Mouse (Mus musculus): Measurements from ENCODE around the gene Plrg1.

The Plrg1 gene

DNA sequence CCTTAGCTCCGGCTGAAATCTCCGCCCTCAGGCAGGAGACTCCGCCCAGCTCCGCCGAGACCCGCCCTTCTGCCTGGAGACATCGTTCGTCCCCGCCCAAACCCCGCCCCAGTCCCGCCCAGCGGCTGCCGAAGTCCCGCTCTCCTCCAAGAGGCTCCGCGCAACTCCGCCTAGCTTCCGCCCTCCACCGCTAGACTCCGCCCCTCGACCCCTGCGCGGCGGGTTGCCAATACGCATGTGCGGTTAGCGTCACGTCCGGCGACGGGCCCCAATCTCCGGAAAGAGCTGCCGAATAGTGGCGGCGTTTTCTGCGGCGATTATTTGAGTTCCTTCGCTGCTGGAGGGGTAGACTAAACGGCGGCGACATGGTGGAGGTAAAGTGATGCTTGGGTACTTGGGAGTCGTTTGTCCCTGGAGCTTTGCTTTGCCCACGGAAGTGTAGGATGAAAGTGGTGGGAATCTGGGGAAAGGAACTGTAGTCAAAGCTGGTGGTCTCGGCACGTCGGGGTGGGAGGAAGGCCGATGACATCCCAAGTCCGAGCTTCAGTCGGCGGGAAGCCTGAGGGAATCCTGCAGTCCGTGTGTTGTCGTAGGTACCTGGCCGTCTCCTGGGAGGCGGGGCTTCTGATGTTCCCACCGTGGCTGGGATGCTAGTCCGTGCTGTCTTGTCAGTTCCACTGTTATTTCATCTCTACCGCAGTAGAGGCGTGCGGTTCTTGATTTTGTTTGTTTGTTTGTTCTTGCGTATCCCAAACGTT, at the start of gene Plrg1:
Gene Plrg1 (plus strand): TSS at position 242 of the 758 bp plus-strand sequence.
- DNase-seq (ENCODE audit: low spot score): peak; percentile 98

DNA sequence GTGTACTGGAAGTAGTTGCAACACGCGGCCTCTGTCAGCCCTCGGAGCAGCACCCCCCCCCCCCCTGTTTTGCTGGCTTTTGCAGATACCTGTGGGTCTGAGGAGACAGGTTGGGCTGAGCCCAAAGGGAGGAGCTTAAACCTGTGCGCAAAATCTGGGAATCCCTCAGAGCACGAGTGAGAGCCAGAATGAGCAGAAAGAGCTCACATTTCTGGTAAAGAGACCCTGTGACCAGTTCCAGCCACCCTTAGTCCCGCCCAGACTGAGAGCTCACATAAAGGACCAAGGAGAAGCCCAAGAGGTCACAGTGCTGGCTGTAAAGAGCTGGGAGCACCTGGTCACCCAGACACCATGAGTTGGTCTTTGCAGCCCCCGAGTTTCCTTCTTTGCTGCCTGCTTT, 47.8 kb upstream of the Plrg1 start, which contains the start of gene Fgg:
Gene Fgg (plus strand): TSS at position 168 of the 400 bp plus-strand sequence.
- no peak for DNase-seq (ENCODE audit: low spot score)

DNA sequence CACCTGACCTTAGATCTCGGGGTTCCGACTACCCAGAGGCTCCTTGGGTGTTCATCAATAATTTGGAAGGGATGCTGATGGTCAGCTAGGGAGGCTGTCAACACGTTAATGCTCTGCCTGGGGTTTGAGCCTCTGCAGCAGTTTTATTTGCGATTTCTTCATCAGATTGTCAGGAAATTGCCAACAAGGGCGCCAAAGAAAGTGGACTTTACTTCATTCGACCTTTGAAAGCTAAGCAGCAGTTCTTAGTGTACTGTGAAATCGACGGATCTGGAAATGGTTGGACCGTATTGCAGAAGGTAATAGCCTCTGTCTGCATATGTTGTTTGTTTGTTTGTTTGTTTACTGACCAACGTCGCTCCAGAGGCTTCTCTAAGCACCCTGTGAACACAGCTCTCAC, 45.0 kb upstream of the Plrg1 start:
- no peak for DNase-seq (ENCODE audit: low spot score)

DNA sequence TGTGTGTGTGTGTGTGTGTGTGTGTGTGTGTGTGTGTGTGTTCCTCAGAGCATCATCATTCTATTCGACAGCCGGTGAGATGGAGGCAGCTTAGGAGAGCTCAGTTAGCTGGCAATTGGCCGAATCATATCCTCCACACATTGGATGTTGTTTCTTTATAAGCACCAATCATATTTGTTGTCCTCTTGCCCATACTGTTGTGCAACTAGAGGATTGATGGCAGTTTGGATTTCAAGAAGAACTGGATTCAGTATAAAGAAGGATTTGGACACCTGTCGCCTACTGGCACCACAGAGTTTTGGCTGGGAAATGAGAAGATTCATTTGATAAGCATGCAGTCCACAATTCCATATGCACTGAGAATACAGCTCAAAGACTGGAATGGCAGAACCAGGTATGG, 44.2 kb upstream of the Plrg1 start:
- DNase-seq (ENCODE audit: low spot score): no peak

DNA sequence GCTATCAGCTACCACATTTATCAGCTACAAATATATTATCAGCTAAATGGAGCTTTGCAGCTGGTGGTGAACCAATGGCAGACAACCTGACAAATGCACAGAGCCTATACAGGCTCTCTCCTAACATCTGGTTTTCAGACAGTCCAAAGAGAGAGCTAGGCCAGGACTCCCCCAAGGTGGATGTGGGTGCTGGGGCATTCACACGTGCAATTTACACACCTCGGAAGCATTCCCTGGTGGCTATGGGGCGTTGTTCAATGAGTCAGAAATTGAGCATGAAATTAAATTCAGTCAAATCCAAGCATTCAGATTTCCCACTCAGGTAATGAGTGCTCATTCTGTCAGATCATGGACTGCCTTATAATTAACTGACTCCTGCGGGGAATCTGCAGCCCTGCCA, 43.8 kb upstream of the Plrg1 start:
- DNase-seq (ENCODE audit: low spot score): no peak

DNA sequence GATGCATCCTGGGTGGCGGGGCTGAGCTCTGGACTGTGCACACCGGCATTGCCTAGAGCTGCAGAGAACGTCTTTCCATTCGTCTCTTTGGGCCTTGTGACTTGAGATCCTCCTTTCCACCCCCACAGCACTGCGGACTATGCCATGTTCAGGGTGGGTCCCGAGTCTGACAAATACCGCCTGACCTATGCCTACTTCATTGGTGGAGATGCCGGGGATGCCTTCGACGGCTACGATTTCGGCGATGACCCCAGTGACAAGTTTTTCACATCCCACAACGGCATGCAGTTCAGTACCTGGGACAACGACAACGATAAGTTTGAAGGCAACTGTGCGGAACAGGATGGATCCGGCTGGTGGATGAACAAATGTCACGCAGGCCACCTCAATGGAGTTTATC, 42.7 kb upstream of the Plrg1 start:
- no peak for DNase-seq (ENCODE audit: low spot score)

DNA sequence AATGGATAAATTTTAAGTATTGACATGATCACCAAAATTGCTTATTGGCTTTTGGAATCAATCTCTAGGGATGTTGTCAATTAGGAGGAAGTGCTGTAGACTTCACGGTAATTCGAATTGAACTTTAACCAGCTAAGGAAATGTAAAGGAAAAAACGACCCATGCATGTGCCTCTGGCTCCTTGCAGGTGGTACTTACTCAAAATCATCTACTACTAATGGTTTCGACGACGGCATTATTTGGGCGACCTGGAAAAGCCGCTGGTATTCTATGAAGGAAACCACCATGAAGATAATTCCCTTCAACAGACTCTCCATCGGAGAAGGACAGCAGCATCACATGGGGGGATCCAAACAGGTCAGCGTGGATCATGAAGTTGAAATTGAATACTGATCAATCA, 41.4 kb upstream of the Plrg1 start:
- DNase-seq (ENCODE audit: low spot score): no peak

DNA sequence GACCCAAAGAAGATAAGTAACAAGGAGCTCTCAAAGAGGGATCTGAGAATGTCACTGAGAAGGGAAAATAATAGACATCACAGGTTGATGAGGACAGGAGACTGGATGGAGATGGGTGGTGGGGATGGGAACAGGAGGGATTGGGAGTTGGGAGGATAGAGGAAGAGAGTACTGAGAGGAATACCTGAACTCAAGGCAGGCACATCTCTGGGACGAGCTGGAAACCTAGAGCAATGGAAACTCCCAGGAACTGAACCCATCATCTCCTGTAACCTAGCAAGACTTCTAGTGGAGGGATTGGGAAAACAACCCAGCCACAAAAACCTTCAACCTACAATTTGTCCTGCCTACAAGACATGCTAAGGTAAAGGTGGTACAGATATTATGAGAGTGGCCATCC, 39.1 kb upstream of the Plrg1 start:
- no peak for DNase-seq (ENCODE audit: low spot score)

DNA sequence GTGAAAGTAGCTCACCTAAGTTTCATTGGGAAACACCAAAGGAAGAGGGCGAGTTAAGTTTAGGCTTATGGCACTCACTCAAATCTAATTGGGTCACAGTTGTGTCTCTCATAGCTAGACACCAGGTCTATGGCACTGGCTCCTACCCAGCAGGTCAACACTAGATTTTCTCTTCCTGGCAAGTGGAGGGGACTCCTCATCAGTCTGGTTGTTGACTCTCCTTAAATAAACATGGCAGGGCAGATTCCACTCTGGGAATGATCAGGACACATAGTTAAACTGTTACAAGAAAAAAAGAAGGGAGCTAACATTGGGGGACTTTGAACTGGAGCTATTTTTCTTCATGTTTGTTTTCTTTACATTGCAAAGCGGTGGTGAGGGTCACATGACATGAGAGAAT, 34.9 kb upstream of the Plrg1 start:
- DNase-seq (ENCODE audit: low spot score): no peak

DNA sequence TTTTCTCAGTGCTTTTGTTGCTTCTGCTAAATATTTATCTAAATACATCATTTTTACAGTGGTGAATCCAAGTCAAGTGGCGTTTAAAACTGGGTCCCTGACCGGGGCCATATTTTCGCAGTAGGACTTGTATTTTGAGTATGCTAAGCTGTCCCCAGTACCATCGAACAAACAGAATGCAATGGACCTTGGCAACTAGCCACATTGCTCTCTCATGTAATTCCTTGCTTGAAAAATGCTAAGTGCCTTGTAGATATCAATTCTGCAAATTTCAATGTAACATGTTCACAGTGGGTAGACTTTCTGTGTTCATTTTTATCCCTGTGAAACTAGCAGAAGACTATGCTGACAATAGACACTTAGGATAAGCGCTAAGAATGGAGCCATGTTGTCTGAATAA, 34.1 kb upstream of the Plrg1 start:
- no peak for DNase-seq (ENCODE audit: low spot score)

DNA sequence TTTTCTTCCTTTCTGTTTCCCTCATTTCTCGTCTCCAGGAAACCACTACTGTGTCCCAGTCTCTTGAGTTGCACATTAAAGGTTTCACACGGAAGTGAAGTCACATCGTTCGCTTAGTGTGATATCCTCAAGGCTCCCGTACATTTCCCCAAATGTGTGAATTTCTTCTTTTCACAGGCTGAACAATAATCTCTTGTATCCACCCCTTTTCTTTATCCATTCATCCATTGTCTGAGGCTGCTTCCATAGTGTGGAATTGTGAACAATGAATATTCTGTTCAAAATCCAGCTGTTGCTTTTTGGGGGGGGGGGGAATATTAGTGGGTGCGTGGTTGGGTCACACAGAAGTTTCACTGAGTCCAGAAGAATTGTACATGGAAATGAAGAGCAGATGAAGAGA, 30.3 kb upstream of the Plrg1 start:
- DNase-seq (ENCODE audit: low spot score): no peak

DNA sequence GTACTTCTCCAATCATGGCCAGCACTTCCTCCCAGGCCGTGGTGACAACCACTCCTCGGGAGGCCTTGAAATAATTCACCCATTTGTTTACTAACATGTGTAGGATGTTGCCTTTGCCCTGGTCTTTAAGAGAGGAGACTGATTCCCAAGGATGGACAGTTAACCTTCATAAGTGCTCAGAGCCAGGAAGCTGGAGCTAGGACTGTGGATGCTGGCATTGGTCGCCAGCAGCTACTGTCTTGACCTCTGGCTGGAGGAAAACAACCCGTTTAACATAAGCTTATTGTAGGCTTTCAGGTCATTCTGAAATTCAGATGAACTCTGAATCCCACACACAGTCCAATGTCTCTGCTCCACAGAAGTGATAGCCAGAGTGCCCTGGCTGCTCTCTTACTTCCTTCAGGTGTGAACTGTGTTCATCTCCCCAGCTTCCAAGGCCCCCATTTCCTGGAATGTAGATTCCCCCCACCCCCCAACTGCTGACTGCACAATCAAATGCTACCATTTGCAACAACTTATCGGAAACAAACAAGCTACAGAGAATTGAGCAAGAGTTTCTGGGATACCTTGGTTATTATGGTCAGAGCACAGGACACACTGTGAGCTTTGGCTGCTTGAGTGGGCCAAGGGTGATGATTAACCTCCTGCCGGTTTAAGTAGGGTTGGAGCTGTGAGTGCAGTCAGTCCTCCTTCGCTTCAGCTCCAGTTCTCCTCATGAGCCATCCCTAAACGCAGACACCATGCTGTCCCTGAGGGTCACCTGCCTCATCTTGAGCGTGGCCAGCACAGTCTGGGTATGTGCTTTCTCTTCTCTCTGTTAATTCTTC, 29.6 kb upstream of the Plrg1 start, which contains the start of gene Fga:
Gene Fga (plus strand): TSS at position 602 of the 827 bp plus-strand sequence.
- no peak for DNase-seq (ENCODE audit: low spot score)

DNA sequence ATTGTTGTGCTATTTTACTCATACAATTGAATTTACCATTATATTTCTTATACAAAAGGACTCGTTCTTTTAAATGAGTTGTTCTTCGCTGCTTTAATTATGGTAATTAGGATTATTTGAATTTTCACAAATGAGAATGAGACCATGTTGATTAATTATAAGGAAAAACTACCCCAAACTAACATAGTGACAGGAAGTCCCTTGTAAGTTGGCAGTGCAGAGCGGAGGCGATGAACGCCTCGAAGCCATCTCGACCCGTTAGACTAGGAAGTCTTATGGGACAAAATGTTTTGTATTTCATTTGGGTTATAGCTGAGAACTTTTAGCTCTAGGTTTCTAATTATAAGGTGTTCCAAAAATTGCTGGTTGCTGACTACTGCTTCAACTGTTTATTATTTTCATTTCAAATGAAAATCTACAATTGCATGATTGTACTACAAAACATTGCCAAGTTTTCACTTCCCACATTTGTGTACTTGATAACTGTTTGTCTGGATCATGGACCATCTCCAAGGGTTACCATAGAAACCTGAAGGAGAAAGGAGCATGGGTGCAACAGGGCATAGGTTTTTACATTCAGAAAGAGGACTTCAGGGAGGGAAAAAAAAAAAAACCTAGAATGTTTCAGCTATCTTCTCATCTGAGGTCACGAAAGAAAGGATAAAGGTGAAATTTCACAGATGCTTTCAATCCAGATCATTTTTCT, 27.6 kb upstream of the Plrg1 start:
- no peak for DNase-seq (ENCODE audit: low spot score)

DNA sequence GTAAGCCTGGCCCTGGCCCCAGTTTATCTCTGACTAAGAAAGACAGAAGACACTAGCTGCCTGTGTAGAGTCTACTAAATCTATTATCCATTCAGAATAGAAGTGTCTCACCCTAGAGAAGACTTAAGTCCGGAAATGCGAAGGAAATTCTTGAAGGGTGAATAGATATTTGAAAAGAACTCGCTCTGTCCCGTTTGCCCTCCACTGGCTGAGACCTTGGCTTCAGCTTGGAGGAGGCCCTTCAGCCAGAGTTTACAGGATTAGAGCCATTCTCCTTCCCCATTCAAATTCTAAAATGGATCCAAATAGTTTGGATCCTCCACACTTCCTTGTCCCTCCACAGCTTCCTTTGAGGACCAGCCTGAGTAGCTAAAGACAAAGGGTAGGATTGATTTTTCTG, 25.0 kb upstream of the Plrg1 start:
- no peak for DNase-seq (ENCODE audit: low spot score)

DNA sequence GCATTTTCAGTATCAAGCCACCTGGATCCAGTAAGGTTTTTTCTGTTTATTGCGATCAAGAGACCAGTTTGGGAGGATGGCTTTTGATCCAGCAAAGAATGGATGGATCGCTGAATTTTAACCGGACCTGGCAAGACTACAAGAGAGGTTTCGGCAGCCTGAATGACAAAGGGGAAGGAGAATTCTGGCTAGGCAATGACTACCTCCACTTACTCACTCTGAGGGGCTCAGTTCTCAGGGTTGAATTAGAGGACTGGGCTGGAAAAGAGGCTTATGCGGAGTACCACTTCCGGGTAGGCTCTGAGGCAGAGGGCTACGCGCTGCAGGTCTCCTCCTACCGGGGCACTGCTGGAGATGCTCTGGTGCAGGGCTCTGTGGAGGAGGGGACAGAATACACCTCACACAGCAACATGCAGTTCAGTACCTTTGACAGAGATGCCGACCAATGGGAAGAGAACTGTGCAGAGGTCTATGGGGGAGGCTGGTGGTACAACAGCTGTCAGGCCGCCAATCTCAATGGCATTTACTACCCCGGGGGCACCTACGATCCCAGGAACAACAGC, 22.5 kb upstream of the Plrg1 start:
- DNase-seq (ENCODE audit: low spot score): no peak

DNA sequence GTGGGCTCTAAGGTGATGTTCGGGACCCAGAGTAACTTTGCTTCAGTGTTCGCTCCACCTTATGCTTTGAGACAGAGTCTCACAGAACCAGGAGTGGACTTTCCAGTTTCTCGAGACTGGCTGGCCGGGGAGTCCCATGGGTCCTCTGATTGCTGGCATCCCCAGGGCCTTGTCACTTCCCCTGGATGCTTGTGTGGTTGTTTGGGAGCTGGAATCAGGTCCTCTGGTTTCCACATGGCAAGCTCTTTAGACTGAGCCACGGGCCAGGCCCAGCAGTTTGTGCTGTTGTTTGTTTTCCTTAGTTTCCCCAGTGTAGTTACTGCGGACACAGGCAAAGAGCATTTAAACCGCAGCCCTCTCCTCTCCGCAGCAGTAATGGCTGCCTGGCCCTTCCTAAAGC, 21.5 kb upstream of the Plrg1 start:
- no peak for DNase-seq (ENCODE audit: low spot score)

DNA sequence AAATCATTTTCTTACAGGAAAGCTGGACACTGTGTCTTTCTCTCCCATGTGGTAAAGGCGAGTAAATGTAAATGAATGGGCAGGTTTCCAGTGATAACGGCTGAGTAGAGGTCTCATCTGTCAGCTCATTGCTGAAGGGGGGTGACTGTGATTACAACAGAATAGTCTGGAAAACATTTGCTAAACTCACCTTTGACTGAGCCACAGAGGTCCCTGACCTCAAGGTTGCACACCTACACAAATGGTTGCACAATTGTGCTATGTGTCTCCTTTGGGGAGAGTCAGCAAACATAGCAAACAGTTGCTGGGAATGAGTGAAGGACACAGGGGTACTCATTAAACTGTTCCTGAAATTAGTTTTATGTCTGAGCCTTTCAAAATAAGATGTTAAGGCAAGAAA, 16.5 kb upstream of the Plrg1 start:
- no peak for DNase-seq (ENCODE audit: low spot score)

DNA sequence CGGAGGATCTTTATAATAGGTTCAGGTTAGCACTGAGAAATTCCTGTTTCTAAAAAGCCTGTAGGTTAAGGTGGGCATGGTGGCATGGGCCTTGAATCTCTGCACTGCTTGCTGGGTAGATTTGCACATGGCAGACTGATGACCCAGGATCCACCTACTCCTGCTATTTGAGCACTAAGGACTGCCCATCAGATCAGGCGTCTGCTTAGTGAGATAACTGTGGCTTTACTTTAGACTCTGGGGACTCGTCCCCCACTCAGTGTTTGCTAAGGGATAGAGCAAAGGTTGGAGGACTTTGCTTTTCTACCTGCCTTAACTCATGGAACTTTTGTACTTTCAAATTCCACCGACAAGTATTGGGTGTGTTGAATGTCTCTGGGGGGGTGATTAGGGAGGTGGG, 15.7 kb upstream of the Plrg1 start:
- DNase-seq (ENCODE audit: low spot score): no peak

DNA sequence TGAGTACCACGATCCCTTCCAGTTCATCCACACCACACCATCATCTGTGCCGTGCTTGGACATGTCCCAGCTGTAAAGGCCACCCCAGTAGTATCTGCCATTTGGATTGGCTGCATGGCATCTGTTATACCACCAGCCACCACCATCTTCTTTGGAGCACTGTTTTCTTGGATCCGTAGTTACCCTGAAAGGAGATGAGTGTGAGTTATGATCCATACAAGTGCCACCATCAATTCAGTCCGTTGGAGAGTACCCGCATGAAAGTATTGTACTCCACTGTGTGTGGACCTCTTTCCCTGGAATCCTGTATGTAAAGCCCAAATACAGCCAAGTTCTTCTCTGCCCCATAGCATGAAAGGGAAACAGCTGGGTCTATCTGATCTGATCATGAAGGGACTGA, 12.9 kb upstream of the Plrg1 start:
- no peak for DNase-seq (ENCODE audit: low spot score)

DNA sequence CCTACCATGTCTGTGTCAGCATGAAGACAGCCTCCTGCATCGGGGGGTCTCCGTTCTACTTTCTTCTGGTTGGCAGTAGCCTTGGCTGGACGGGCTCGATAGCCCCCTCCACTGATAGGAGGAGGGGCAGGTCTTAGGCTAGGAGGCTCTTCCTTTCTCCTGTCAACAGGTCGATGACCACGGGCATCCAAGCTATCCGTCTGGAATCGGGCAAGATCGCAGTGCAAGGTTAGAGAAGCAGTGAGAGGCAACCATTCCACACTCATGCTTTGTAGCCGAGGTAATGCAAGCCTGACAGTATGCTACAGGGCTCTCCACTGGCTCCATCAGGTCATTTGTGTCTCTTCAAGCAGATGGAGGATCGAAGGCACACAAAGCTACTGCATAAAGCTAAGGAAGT, 8.7 kb upstream of the Plrg1 start:
- DNase-seq (ENCODE audit: low spot score): no peak

DNA sequence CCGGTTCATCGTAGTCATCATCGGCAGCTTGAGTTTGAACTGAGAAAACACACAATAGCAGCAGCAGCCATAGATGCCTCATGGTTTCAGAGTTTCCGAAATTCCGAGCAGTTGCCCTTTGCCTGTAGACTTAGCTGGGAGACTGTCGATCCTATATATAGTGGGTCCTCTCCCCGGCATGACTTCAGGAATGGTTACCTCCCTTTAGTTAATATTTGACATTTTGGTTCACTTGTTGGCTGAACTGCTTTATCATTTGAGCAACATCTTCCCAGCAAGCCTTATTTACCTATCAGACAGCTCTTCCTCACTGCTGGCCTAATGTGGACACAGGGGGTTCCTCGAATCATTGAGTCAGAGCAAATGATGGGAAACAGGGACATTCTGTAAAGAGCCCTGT, 5.6 kb upstream of the Plrg1 start, which contains the start of gene Fgb:
Gene Fgb (minus strand): TSS at position 184 of the 400 bp plus-strand sequence.
- no peak for DNase-seq (ENCODE audit: low spot score)

DNA sequence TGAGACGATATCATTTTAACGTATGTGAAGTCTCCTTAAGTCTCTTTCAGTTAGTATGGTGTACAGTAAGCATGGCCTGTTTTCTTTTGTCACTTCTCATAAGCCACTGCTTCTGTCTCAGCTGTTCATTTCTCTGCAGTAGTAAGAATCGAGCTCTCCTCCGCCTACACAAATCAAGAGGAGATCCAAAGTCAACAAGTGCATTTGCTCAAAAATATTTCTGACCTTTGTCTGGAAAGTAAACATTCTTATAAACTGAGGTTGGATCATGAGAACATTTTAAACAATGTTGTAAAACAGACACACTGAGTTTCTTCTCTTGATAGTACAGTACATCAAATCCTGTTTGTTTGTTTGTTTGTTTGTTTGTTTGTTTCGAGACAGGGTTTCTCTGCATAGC, 4.7 kb upstream of the Plrg1 start:
- DNase-seq (ENCODE audit: low spot score): no peak

Data from layer of hippocampus, adult 11-12 months (tissue).